Mouse (Mus musculus) left cerebral cortex, postnatal 14 days (tissue): ENCODE measurements at regions not wholly inside any gene's neighbourhood (a gene's known extent, or its start where the extent isn't known, plus 50 kb on each side); places are given as distances from the start of the nearest gene placed in this dataset.
A peak's percentile ranks its signal among the peaks of the same experiment; 100 is the strongest.

Experiments used
- DNase-seq, 2 experiments: peaks; one replicate each; pipeline ENCODE4 v3.0.0; 2021 to 2022; ENCODE audit warnings: low spot score in 2 of 2, mixed read lengths in 1 of 2
- intact Hi-C: fragments of 180-260 bp; cut with DNase I; formaldehyde crosslinking; loops from one replicate; pipeline ENCODE4 v1.15.1; 2025

DNA sequence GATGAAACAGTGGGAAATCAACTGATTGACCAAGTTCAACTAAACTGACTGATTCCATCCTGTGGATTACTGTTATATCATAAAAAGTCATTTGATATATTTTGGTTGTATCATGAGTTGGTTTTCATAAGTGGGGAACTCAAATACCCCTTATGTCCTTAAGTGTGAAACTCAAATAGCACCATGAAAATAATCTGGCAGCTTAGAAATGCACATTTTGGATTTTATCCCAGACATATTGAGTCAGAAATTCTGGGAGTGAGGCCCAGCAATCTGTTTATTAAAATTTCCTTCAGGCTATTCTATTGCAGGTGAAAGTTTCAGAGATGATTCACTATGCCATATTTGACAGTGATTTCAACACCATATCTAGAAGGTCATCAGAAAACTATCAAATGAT is 1573.7 kb downstream of the Pcdh9 start:
- peak; percentile 5 to 36 for DNase-seq
- intact Hi-C loops: no loop called here

DNA sequence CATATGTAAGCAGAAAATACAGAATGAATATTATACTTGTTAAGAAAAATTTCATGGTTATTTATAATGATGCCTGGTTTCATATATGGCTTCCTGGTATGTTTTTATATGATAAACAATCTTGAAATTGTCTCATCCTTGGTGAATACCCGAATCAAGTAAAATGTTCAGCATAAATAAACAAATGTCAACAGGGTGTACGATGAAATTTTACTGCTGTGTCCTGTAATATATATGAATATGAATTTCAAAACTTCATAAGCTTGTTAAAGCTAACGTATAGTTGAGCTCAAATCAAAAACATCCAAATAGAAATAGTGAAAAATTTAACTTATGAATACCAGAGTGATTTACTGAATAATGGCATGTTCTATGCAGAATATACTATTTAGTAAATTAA is 1586.5 kb downstream of the Pcdh9 start:
- no peak for DNase-seq
- intact Hi-C loops: no loop called here

- DNase-seq: peak in 1 of 2 experiments; percentile 1
- intact Hi-C loops: no loop called here
Measured at GRCm38 (mm10) chr14:92271200-92271599, 1619.3 kb downstream of the Pcdh9 start.

GRCm38 (mm10) chr14:92222746-92223145 is 1667.7 kb downstream of the Pcdh9 start:
- intact Hi-C loops: no loop called here
- DNase-seq: no peak
